Mouse (Mus musculus) testis, adult 2 months (tissue): ENCODE results near the gene Cdc25a. TPM values are rescaled to one million over a fixed set of nuclear protein-coding genes. Genes with fewer than 3 reads are reported as not detected.
A peak's percentile ranks its signal among the peaks of the same experiment; 100 is the strongest.

Experiments used
- H3K27ac ChIP-seq: fragments of 200-500 bp; 2 replicates; pipeline ENCODE4 v1.5.1; 2012; ENCODE audit warnings: low read depth, low read length; ENCODE audit not compliant: control insufficient read depth, insufficient read depth
- H3K27me3 ChIP-seq: fragments of 200-500 bp; 2 replicates; pipeline ENCODE4 v1.6.1; 2012; ENCODE audit warnings: mild to moderate bottlenecking, low read length, moderate library complexity; ENCODE audit not compliant: control insufficient read depth, insufficient read depth
- H3K36me3 ChIP-seq: fragments of 200-500 bp; 2 replicates; pipeline ENCODE4 v1.6.1; 2012; ENCODE audit warnings: mild to moderate bottlenecking, low read length; ENCODE audit not compliant: control insufficient read depth, insufficient read depth
- H3K4me1 ChIP-seq: fragments of 200-500 bp; 2 replicates; pipeline ENCODE4 v1.6.1; 2012; ENCODE audit warnings: low read length; ENCODE audit not compliant: control insufficient read depth, insufficient read depth
- H3K4me3 ChIP-seq: fragments of 200-500 bp; 2 replicates; pipeline ENCODE4 v1.5.1; 2012; ENCODE audit warnings: low read depth, mild to moderate bottlenecking, low read length, moderate library complexity, mixed read lengths; ENCODE audit not compliant: control insufficient read depth
- CTCF ChIP-seq: fragments of 200-500 bp; IDR thresholded peaks from 2 replicates; pipeline ENCODE4 v1.5.1; 2012; ENCODE audit warnings: low read depth, mild to moderate bottlenecking, inconsistent platforms, low read length, moderate library complexity; ENCODE audit not compliant: control insufficient read depth, insufficient read depth, insufficient replicate concordance
- POLR2A ChIP-seq: fragments of 200-500 bp; IDR thresholded peaks from 2 replicates; pipeline ENCODE4 v1.6.1; 2012; ENCODE audit warnings: low read depth, mild to moderate bottlenecking, inconsistent platforms, low read length, moderate library complexity; ENCODE audit not compliant: control insufficient read depth
- polyA plus RNA-seq: library from polyadenylated mRNA; depleted of rRNA; stranded (reverse); fragments of >200 nt; gene quantifications from 2 replicates; pipeline ENCODE4 v1.2.3, GENCODE M21; 2012; rRNA removed

Cdc25a gene
- polyA plus RNA-seq, result 25.1 and 26.0 TPM in 2 replicates

DNA sequence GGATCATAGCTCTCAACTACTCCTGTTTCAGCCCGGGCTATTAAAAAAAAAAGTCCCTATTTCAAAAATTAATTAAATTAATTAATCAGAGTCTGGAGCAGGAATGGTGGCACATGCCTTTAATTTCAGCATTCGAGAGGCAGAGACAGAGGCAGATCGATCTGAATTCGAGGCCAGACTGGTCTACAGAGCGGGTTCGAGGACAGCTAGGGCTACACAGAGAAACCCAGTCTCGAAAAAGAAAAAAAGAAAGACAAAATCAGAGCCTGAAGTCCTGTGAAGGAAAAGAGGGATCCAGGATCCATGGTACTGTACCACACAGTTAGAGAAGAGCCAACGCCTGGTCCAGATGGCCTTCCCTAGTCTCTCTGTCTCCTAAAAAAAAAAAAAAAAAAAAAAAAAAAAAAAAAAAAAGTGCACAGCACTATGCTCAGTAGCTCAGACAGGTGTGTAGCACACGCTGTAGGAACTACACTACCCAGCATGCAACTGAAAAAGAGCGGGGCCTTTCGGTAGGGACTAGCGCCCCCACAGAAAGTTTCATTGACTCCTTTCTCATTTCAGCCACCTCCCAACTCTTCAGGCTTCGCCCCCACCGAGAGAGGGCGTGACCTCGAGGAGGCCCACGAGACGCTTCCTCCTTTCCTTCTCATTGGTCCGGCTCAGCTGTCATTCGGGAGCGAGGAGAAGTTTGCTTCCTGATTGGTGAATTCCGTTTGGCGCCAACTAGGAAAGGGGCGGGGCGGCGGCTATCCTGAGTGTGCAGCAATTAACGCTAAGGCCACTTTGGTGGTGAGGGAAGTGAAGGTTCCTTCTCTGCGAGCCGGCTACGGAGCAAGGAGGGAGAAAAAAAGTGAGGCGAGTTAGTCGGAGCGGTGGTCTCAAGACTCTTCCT is at the start of gene Cdc25a:
Gene Cdc25a (plus strand): TSS at position 783 of the 895 bp plus-strand sequence.
- Histone ChIP-seq H3K27ac (peak within 1 kb of the TSS; percentile 93), H3K36me3 (no peaks in the 10 kb centered on the region), H3K4me1 (peaks cover 12% of the 10 kb centered on the region), H3K4me3 (peak within 1 kb of the TSS; percentile 97), H3K27me3 (no peaks in the 10 kb centered on the region)
- TF ChIP-seq POLR2A (peak; percentile 80), CTCF (0 out of 2 replicates have a peak, but pooled peaks have one; percentile 3)

DNA sequence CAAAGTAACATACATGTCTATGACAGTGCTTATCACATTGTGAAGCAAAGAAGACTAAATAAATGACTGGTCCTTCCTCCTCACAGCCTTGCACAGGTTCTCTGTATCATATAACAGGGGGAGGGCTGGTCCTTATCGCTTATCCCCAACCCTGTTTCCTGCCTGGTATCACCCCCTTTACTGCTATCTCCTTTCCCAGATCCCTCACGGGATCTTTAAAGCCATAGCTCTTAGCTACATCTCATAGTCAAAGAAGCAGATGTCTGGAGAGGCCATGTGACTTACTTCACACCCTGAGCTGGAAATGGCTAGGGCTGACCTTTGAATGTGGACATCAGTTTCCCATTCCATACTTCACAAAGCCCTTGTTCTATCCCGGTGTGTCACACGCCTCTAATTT is 49.6 kb upstream of the Cdc25a start:
- Histone ChIP-seq H3K4me3 (no peak overlapping the region), H3K27me3 (no peaks in the 10 kb centered on the region), H3K4me1 (no peaks in the 10 kb centered on the region), H3K36me3 (no peaks in the 10 kb centered on the region), H3K27ac (no peak overlapping the region)
- TF ChIP-seq CTCF (no peak), POLR2A (no peak)

DNA sequence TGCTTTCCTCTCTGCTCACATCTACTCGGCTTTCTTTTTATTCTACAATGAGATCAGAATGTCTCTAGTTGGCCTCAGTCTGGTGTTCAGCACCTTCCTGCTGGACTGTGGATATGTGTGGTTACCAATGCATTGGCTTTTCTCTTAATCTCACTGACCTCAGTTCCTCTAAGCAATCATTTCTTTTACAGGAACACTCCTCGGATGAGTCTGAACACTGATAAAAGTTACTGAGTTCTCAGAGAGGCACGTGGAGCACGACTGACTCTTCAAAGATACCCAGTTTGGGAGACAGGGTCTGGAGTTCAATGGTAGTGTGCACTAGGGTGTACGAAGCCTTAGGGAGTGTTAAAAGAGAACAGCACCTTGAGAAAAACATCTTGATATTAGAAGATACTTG is 49.2 kb upstream of the Cdc25a start:
- TF ChIP-seq POLR2A (no peak), CTCF (no peak)
- H3K27me3 ChIP-seq, result no peaks in the 10 kb centered on the region

DNA sequence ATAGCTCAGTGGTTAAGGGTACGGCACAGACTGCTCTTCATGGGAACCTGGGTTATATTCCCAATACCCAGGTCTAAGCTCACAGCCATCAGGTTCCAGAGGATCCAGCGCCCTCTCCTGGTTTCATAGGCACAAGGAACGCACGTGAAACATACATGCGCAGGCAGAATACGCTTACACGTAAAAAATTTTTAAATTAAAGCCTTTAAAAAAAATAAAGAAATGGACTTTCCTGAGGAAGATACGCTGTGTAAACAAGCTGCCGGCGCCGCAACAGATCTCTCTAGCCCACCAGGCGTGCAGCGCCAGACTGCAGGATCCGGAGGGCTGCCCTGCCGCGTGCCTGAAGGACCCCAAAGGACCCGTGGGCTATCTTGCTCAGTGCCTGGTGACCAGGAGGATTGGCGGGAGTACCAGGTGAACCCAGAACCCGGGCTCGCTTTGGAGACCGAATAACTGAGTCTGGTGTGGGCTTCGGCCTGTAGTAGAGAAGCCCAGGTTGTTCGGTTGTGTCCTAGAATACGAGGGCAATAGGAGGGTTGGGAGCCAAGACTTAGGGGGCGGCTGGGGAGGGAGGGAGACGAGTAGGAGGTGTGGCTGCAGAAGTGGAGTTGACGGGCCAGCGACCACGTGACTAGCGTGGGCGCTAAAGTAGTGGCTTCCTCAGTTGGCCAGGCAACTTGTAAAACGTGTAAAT is 42.8 kb upstream of the Cdc25a start, which contains the start of gene Nme6:
Gene Nme6 (plus strand): TSS at position 359 of the 697 bp plus-strand sequence.
- Histone ChIP-seq H3K4me3 (peak within 1 kb of the TSS; percentile 97), H3K4me1 (peaks cover 4% of the 10 kb centered on the region), H3K36me3 (no peaks in the 10 kb centered on the region), H3K27ac (peak within 1 kb of the TSS; percentile 82), H3K27me3 (no peaks in the 10 kb centered on the region)
- peak; percentile 49; the same call in 1 of the 2 replicates for TF ChIP-seq CTCF
- TF ChIP-seq POLR2A, result peak; percentile 68

More for the DNA sequence above, 49.2 kb upstream of the Cdc25a start:
- no peaks in the 10 kb centered on the region for H3K4me1 ChIP-seq
- no peak overlapping the region for H3K27ac ChIP-seq
- H3K36me3 ChIP-seq, result no peaks in the 10 kb centered on the region
- H3K4me3 ChIP-seq, result no peak overlapping the region

DNA sequence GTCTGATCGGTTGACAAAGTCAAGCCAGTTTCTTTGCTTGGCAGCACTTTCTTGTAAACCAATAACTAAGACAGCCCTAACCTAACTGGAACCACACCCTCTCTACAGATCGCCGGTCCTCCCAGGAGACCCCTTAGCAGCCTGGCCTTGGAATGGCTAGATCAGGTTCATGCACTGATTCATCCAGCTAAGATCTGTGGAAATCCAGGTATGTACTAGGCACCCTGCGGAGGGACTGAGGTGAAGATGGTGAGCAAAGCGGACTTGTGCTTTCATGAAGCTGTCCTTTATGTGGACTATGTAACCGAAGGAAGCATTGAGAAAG is 42.3 kb upstream of the Cdc25a start:
- Histone ChIP-seq H3K4me1 (peaks cover 4% of the 10 kb centered on the region), H3K36me3 (no peaks in the 10 kb centered on the region), H3K27me3 (no peaks in the 10 kb centered on the region), H3K27ac (peak overlapping the region; percentile 82; the same call in 1 of the 2 replicates), H3K4me3 (peak overlapping the region; percentile 97)
- TF ChIP-seq CTCF (no peak), POLR2A (no peak)

DNA sequence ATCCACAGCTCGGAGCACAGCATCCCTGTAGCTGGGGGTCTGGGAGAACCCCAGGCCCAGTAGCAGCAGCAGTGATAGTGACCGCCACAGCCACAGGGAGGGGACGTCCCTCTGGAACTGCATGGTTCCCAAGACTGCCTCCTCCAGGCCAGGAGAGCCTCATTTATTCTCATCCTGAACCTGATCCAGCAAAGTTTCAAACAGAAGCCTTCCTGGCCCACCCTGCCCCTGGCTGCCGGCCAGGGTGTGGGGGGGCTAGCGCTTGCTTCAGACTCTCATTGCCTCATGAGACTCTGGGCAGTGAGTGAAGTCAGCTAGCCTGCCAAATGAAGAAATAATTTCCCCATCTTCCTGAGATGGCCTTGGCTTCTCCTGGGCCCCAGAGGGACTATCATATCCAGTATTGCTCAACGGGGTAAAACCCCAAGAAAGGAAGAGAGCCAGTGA is 26.0 kb upstream of the Cdc25a start, which contains the start of gene Camp:
Gene Camp (minus strand): TSS at position 306 of the 447 bp plus-strand sequence.
- H3K4me3 ChIP-seq, result no peak within 1 kb of the TSS
- peaks cover 4% of the 10 kb centered on the region for H3K4me1 ChIP-seq
- TF ChIP-seq CTCF (no peak), POLR2A (no peak)
- no peak within 1 kb of the TSS for H3K27ac ChIP-seq
- no peaks in the 10 kb centered on the region for H3K27me3 ChIP-seq
- H3K36me3 ChIP-seq, result no peaks in the 10 kb centered on the region

DNA sequence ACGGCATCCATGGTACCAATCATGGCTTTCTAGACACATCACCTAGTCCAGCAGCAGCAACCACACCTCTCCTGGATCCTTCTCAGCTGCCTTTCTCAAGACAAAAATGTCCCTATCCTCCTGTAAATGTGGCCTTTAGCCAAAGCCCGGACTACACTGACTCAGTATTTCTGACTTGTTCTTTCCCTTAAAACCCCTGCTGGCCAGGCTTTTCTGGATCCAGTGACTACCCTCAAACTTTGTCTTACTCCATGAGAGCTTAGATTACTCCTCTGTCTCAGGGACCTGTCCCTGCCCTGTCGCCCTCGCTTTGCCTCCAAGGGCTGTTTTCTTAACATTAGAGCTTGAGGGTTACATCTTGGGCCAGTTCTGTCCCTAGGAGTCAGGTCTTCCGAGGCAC is 25.3 kb upstream of the Cdc25a start:
- Histone ChIP-seq H3K4me1 (peaks cover 4% of the 10 kb centered on the region), H3K4me3 (no peak overlapping the region), H3K36me3 (no peaks in the 10 kb centered on the region), H3K27me3 (no peaks in the 10 kb centered on the region), H3K27ac (no peak overlapping the region)
- TF ChIP-seq POLR2A, result no peak
- no peak for TF ChIP-seq CTCF
